Mouse (Mus musculus) forebrain, embryonic 15.5 days (tissue): ENCODE results near the gene Hk3. TPM values are rescaled to one million over a fixed set of nuclear protein-coding genes. Genes with fewer than 3 reads are reported as not detected.

Experiments
- ATAC-seq: fragments of 200-750 bp; cut with Nextera tagmentation; replicated peaks from 2 replicates; pipeline ENCODE4 v1.8.0; 2017; ENCODE audit warnings: mild to moderate bottlenecking, moderate TSS enrichment, moderate library complexity
- H3K27ac ChIP-seq: fragments of 300-500 bp; sonication (generic); replicated peaks from 2 replicates; pipeline ENCODE4 v1.5.1; 2015; ENCODE audit warnings: mild to moderate bottlenecking, inconsistent platforms
- H3K27me3 ChIP-seq: fragments of 300-500 bp; sonication (generic); 2 replicates; pipeline ENCODE4 v1.6.1; 2015; ENCODE audit warnings: inconsistent platforms
- H3K36me3 ChIP-seq: fragments of 300-500 bp; sonication (generic); 2 replicates; pipeline ENCODE4 v1.6.1; 2015; ENCODE audit warnings: mild to moderate bottlenecking, inconsistent platforms
- H3K4me1 ChIP-seq: fragments of 300-500 bp; sonication (generic); 2 replicates; pipeline ENCODE4 v1.6.1; 2015; ENCODE audit warnings: inconsistent platforms
- H3K4me2 ChIP-seq: fragments of 300-500 bp; sonication (generic); replicated peaks from 2 replicates; pipeline ENCODE4 v1.6.1; 2015; ENCODE audit warnings: mild to moderate bottlenecking, inconsistent platforms
- H3K4me3 ChIP-seq: fragments of 300-500 bp; sonication (generic); 2 replicates; pipeline ENCODE4 v1.5.1; 2015; ENCODE audit warnings: mild to moderate bottlenecking, inconsistent platforms
- H3K9ac ChIP-seq: fragments of 300-500 bp; sonication (generic); replicated peaks from 2 replicates; pipeline ENCODE4 v1.6.1; 2015; ENCODE audit warnings: mild to moderate bottlenecking, inconsistent platforms
- H3K9me3 ChIP-seq: fragments of 300-500 bp; sonication (generic); 2 replicates; pipeline ENCODE4 v1.6.1; 2016; ENCODE audit warnings: inconsistent platforms
- WGBS: fragments of 180-500 bp; shearing (Covaris S2); methylation state at CpG from one replicate; pipeline ENCODE4 v1.1.7; 2015; ENCODE audit warnings: mixed read lengths; 5-methylcytosine and 5-hydroxymethylcytosine counted together
- polyA plus RNA-seq: library from polyadenylated mRNA; unstranded; fragments of >200 nt; fragmentation: Nextera tagmentation; extraction: Ambion mirVana; gene quantifications from 2 replicates; pipeline ENCODE4 v1.2.1, GENCODE M21; 2015

Hk3 gene
- polyA plus RNA-seq, 1 experiment from 2014 or later: 0.73 TPM

- ATAC-seq: no peak
- no peak overlapping the region for H3K27ac ChIP-seq
- no peaks in the 10 kb centered on the region for H3K36me3 ChIP-seq
- H3K4me1 ChIP-seq: no peaks in the 10 kb centered on the region
- no peaks in the 10 kb centered on the region for H3K27me3 ChIP-seq
- 82% methylated on average over 8 of the region's 8 CpGs for WGBS
- no peak overlapping the region for H3K4me2 ChIP-seq
- no peak overlapping the region for H3K4me3 ChIP-seq
- H3K9ac ChIP-seq: no peak overlapping the region
- no peaks in the 10 kb centered on the region for H3K9me3 ChIP-seq
Observed at GRCm38 (mm10) chr13:55017898-55018599, 3.1 kb downstream of the Hk3 start.

- H3K4me1 ChIP-seq: no peaks in the 10 kb centered on the region
- no peak overlapping the region for H3K4me3 ChIP-seq
- no peaks in the 10 kb centered on the region for H3K27me3 ChIP-seq
- no peak overlapping the region for H3K27ac ChIP-seq
- 88% methylated on average over 12 of the region's 12 CpGs for WGBS
- H3K9me3 ChIP-seq: no peaks in the 10 kb centered on the region
- no peak overlapping the region for H3K9ac ChIP-seq
- H3K36me3 ChIP-seq: no peaks in the 10 kb centered on the region
- no peak overlapping the region for H3K4me2 ChIP-seq
- no peak for ATAC-seq
Observed at GRCm38 (mm10) chr13:55017154-55017897, 3.9 kb downstream of the Hk3 start.

GRCm38 (mm10) chr13:55014451-55014850, 6.7 kb downstream of the Hk3 start:
- Histone ChIP-seq H3K9me3 (no peaks in the 10 kb centered on the region), H3K4me3 (no peak overlapping the region), H3K4me1 (peaks cover 4% of the 10 kb centered on the region; the same call in 1 of the 2 replicates), H3K27me3 (no peaks in the 10 kb centered on the region), H3K4me2 (no peak overlapping the region), H3K9ac (no peak overlapping the region), H3K27ac (no peak overlapping the region), H3K36me3 (no peaks in the 10 kb centered on the region)
- WGBS: 62% methylated on average over 9 of the region's 9 CpGs
- no peak for ATAC-seq

- WGBS: 26% methylated on average over 9 of the region's 9 CpGs
- no peak overlapping the region for H3K4me2 ChIP-seq
- no peak overlapping the region for H3K27ac ChIP-seq
- peaks cover 4% of the 10 kb centered on the region; the same call in 1 of the 2 replicates for H3K4me1 ChIP-seq
- H3K27me3 ChIP-seq: no peaks in the 10 kb centered on the region
- ATAC-seq: no peak
- no peaks in the 10 kb centered on the region for H3K9me3 ChIP-seq
- H3K4me3 ChIP-seq: no peak overlapping the region
- H3K36me3 ChIP-seq: no peaks in the 10 kb centered on the region
- no peak overlapping the region for H3K9ac ChIP-seq
Observed at GRCm38 (mm10) chr13:55013702-55014344, 7.4 kb downstream of the Hk3 start.

GRCm38 (mm10) chr13:55011981-55012478, 9.2 kb downstream of the Hk3 start:
- whole genome bisulfite sequencing: 5% methylated on average over 14 of the region's 14 CpGs
- H3K4me2 ChIP-seq: peak overlapping the region; percentile 1; the same call in 1 of the 2 replicates
- H3K9ac ChIP-seq: no peak overlapping the region
- H3K4me1 ChIP-seq: peaks cover 4% of the 10 kb centered on the region; the same call in 1 of the 2 replicates
- H3K36me3 ChIP-seq: no peaks in the 10 kb centered on the region
- no peak overlapping the region for H3K4me3 ChIP-seq
- ATAC-seq: peak; percentile 31; the same call in 1 of the 2 replicates
- no peaks in the 10 kb centered on the region for H3K9me3 ChIP-seq
- no peak overlapping the region for H3K27ac ChIP-seq
- no peaks in the 10 kb centered on the region for H3K27me3 ChIP-seq

GRCm38 (mm10) chr13:55011103-55011502, 10.1 kb downstream of the Hk3 start:
- Histone ChIP-seq H3K9ac (no peak overlapping the region), H3K36me3 (no peaks in the 10 kb centered on the region), H3K4me1 (peaks cover 6% of the 10 kb centered on the region; the same call in 1 of the 2 replicates), H3K9me3 (no peaks in the 10 kb centered on the region), H3K27me3 (no peaks in the 10 kb centered on the region), H3K4me2 (no peak overlapping the region), H3K27ac (no peak overlapping the region), H3K4me3 (no peak overlapping the region)
- WGBS: 94% methylated on average over 15 of the region's 15 CpGs
- ATAC-seq: no peak

GRCm38 (mm10) chr13:55008589-55008988, 12.6 kb downstream of the Hk3 start:
- Histone ChIP-seq H3K27ac (peak overlapping the region; percentile 31; the same call in 1 of the 2 replicates), H3K36me3 (peaks cover 4% of the 10 kb centered on the region; the same call in 1 of the 2 replicates), H3K9ac (no peak overlapping the region), H3K9me3 (no peaks in the 10 kb centered on the region), H3K4me3 (no peak overlapping the region), H3K4me1 (peaks cover 6% of the 10 kb centered on the region; the same call in 1 of the 2 replicates), H3K4me2 (no peak overlapping the region), H3K27me3 (no peaks in the 10 kb centered on the region)
- ATAC-seq: no peak; the same call in 1 of the 2 replicates
- WGBS: 45% methylated on average over 6 of the region's 6 CpGs

GRCm38 (mm10) chr13:55006415-55006742, 14.8 kb downstream of the Hk3 start:
- Histone ChIP-seq H3K4me2 (no peak overlapping the region), H3K9ac (no peak overlapping the region), H3K27me3 (no peaks in the 10 kb centered on the region), H3K9me3 (no peaks in the 10 kb centered on the region), H3K4me1 (peaks cover 3% of the 10 kb centered on the region; the same call in 1 of the 2 replicates), H3K4me3 (no peak overlapping the region), H3K36me3 (peaks cover 4% of the 10 kb centered on the region; the same call in 1 of the 2 replicates), H3K27ac (no peak overlapping the region)
- 62% methylated on average over 7 of the region's 7 CpGs for WGBS
- ATAC-seq: no peak

- H3K4me3 ChIP-seq: no peak overlapping the region
- peaks cover 4% of the 10 kb centered on the region; the same call in 1 of the 2 replicates for H3K36me3 ChIP-seq
- H3K27ac ChIP-seq: no peak overlapping the region
- peaks cover 3% of the 10 kb centered on the region; the same call in 1 of the 2 replicates for H3K4me1 ChIP-seq
- 75% methylated on average over 31 of the region's 31 CpGs for WGBS
- no peaks in the 10 kb centered on the region for H3K9me3 ChIP-seq
- no peaks in the 10 kb centered on the region for H3K27me3 ChIP-seq
- H3K4me2 ChIP-seq: no peak overlapping the region
- no peak overlapping the region for H3K9ac ChIP-seq
- ATAC-seq: no peak
Observed at GRCm38 (mm10) chr13:55005691-55006414, 15.3 kb downstream of the Hk3 start.

- H3K9ac ChIP-seq: no peak overlapping the region
- H3K9me3 ChIP-seq: no peaks in the 10 kb centered on the region
- peaks cover 3% of the 10 kb centered on the region; the same call in 1 of the 2 replicates for H3K4me1 ChIP-seq
- WGBS: 84% methylated on average over 11 of the region's 11 CpGs
- H3K27ac ChIP-seq: no peak overlapping the region
- no peak overlapping the region for H3K4me2 ChIP-seq
- peaks cover 4% of the 10 kb centered on the region; the same call in 1 of the 2 replicates for H3K36me3 ChIP-seq
- no peak for ATAC-seq
- no peaks in the 10 kb centered on the region for H3K27me3 ChIP-seq
- no peak overlapping the region for H3K4me3 ChIP-seq
Observed at GRCm38 (mm10) chr13:55004646-55005045, 16.5 kb downstream of the Hk3 start.

GRCm38 (mm10) chr13:55002090-55002489, 19.1 kb downstream of the Hk3 start:
- H3K9me3 ChIP-seq: no peaks in the 10 kb centered on the region
- H3K36me3 ChIP-seq: peaks cover 4% of the 10 kb centered on the region; the same call in 1 of the 2 replicates
- no peak overlapping the region for H3K9ac ChIP-seq
- 87% methylated on average over 10 of the region's 10 CpGs for WGBS
- no peak overlapping the region for H3K4me2 ChIP-seq
- H3K27me3 ChIP-seq: no peaks in the 10 kb centered on the region
- H3K4me3 ChIP-seq: no peak overlapping the region
- ATAC-seq: no peak
- no peak overlapping the region for H3K27ac ChIP-seq
- 0 out of 2 replicates have a peak, but pooled peaks cover 3% of the 10 kb centered on the region for H3K4me1 ChIP-seq
